Mouse (Mus musculus) adrenal gland, adult 2 months (tissue): Measurements from ENCODE around the gene Snx27. TPM values are rescaled to one million over a fixed set of nuclear protein-coding genes. Genes with fewer than 3 reads are reported as not detected.

Source experiments
- DNase-seq: peaks from one replicate; pipeline ENCODE4 v3.0.0; 2021
- long read RNA-seq: library from polyadenylated mRNA; stranded (forward); transcript quantifications from one replicate; pipeline ENCODE4 v2.0.0, GENCODE M21; 2021
- polyA plus RNA-seq: library from polyadenylated mRNA; depleted of rRNA; stranded (reverse); fragments of >200 nt; gene quantifications from 2 replicates; pipeline ENCODE4 v1.2.3, GENCODE M21; 2012; rRNA removed
- total RNA-seq, 2 experiments: library from RNA; stranded (reverse); gene quantifications; 2 replicates each; pipeline ENCODE4 v1.2.3; 2021

Snx27 gene
- 10 to 100 TPM; 40.5 to 41.9 TPM for total RNA-seq
- polyA plus RNA-seq, result 5.4 and 5.6 TPM in 2 replicates
- long read RNA-seq, partial matches to known transcripts, result 4 of 8 reads
- long read RNA-seq, other reads (novel, unspliced or antisense), result 4 of 8 reads

- peak; percentile 94 for DNase-seq
Observed at GRCm38 (mm10) chr3:94582456-94582891, at the start of gene Snx27. TSS of gene Snx27 (minus strand) at chr3:94582716.

- DNase-seq, result peak; percentile 67
Observed at GRCm38 (mm10) chr3:94629876-94630275, 47.4 kb upstream of the Snx27 start.

DNA sequence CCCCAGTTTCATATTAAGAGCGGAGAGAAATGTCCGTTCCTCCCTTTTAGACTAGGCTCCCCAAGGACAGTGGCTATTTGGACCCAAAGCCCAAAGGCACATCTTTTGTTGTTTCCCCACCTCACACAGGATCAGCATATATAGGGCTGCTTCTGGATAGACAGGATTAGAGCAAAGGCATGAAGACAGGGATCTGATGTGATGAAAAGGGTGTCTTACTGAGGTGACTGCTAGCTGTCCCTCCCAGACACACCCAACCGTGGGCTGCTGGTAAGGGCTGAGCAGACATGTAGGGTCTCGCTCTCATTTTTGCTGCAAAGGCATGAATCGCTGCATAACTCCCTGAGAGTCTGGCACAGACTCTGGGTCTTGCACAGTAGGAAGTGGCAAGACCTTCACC is 46.2 kb upstream of the Snx27 start:
- DNase-seq, result no peak

DNA sequence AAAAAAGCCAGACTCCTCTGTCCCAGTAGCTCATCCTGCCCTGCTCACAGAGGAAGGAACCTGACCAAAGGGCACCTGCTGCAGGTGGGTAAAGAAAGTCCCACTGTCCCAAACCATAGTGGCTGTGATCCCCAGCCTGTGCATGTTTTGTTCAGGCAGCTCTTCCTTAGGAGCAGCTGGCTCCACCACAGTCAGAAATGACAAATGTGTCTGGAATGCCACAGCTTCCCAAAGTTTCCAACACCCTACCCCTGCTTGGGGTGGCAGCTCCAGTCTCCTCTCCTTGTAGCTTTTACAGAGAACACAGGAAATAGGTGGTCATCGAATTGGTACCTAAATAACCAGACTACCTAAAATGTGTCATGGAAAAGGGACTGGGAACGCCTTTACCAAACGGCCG is 41.8 kb upstream of the Snx27 start:
- no peak for DNase-seq

DNA sequence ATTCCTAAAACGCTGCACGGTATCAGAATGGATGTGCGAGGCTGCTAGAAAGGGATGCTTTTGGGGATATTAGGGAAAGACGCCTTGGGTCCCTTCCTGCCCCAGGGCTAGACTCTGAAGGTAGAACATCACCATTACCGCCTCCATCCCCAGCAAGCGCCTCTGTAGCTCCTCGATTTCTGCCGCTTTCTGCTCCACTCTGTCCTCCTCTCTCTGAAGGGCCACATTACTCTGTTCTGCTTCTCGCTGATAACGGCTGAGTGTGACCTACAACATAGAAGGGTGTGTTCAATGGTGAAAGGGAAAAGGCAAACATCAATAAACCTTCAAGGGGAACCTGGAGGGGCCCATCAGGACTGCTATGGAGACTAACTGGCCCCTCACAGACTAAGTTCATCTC is 40.0 kb upstream of the Snx27 start:
- no peak for DNase-seq

DNA sequence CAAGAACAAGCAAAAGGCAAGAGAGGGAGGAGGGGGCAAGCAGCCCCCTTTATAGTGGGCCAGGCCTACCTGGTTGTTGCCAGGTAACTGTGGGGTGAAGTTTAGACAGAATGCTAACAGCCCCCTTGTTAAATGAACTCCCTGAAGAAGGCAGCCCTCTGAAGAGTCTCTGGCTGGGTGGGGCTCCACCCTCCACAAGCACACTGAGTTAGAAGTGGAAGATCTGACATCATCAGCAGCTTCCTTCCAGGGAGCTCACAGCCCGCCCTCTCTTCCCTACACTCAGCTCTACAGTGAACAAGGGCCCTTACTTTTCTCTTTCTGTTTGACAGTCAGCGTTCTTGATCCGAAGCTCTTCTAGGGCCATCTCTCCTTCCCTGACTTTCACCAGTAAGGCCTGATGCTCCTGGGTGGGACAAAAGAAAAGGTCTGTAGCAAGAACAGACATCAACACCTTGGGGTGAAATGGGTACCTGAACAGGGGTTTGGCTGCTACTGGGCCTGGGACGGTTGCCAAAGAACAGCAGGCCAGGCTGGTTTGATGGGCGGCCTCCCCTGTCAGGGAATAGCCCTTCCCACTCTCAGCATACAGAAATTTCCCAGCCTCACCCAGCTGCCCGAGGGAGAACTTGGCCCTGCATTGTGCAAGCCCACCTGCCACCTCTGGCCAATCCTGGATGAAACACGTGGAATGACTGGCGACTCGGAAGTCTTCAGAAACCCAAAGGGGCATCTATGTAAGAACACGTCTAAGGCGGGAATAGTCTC is 39.4 kb upstream of the Snx27 start:
- DNase-seq, result no peak

- peak; percentile 48 for DNase-seq
Observed at GRCm38 (mm10) chr3:94616717-94617116, 34.2 kb upstream of the Snx27 start.

DNA sequence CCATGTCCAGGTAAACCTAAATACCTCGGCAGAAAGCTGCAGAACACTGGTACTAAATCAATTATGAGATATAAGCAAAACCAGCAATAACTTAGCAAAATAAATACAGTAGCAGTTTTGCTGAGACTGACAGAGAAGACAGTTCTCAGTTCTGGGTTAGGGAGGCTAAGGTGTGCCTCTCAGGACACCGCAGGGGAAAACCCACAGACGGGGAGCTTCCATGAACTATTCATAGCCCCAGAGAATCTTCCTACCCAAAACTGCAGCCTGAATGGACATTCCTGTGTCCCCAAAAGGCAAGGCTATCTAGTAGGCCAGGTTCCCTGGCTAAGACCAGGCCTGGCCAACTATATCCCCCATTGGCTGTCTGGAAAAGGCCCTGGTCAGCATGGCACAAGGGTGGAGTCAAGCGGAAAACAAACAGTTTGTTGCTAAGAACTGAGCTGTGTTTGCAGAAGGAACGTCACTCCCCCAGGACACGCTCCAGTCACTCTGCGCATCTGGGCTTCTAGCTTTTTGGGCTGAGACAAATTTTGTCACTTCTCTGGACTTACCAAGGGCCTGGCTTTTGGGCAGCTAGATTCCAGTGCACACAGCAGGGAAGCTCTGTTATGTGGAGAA is 30.9 kb upstream of the Snx27 start:
- no peak for DNase-seq

DNA sequence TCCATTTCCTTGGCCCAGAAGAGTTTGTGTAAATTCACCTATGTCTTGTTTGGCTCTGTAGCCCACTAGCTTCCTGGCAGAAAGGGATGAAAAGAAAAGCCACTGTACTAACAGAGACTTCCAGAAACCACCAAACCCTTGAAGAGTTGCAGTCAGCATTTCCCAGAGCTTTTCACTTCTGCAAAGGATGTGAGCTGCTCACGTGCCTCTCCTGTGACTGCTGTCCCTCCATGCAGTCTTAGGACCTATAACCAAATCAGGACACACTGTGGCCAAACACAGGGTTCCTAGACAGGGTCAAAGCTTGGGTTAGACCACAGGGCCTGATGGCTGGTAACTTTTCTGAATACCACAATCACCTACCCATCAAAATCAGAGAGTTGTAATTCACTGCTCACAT is 29.8 kb upstream of the Snx27 start:
- no peak for DNase-seq

- DNase-seq, result no peak
Observed at GRCm38 (mm10) chr3:94611834-94612233, 29.3 kb upstream of the Snx27 start.

- no peak for DNase-seq
Observed at GRCm38 (mm10) chr3:94611343-94611742, 28.8 kb upstream of the Snx27 start.

DNA sequence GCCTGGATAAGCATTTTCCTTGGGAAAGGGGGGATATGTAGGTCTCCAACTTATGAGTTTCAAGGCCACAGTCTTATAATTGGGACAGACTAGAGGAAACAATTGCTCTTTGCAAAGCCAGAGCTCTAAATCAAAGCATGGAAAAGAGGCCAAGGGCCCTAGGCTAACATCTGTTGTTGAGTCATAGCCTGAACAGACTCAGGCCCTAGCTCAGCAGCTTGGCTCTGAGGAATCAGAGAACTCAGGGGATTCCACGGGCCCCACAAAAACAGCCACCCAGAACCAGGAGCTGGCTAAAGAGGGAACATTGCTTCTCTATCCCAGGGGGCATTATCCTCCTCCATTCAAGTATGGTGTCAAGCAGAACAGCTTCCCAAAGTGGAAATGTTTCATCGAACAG is 28.1 kb upstream of the Snx27 start:
- DNase-seq, result peak; percentile 79

- no peak for DNase-seq
Observed at GRCm38 (mm10) chr3:94609621-94610020, 27.1 kb upstream of the Snx27 start.

- peak; percentile 56 for DNase-seq
Observed at GRCm38 (mm10) chr3:94601959-94602358, 19.4 kb upstream of the Snx27 start.

- no peak for DNase-seq
Observed at GRCm38 (mm10) chr3:94597224-94597779, 14.8 kb upstream of the Snx27 start.

GRCm38 (mm10) chr3:94595871-94596287 is 13.4 kb upstream of the Snx27 start:
- DNase-seq, result no peak

DNA sequence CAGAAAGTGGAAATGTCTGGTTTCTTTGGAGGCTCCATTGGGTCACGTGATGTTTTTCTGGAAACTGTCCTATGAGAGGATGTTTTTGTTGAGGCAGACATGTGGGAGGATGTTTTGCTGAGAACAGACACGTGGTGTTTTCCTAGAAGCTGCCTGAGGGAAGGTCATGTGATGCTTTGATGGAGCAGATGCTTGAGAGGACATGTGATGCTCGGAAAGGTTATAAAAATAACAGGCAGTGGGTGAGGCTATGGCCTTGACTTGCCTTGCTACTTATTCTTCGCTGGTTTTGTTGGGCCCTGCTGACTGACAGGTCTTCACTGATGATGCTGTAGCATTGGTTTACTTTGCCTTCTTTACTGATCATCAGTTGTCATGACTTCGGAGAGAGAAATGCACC is 8.6 kb upstream of the Snx27 start:
- DNase-seq, result no peak

GRCm38 (mm10) chr3:94587962-94588361 is 5.4 kb upstream of the Snx27 start:
- DNase-seq, result peak; percentile 72

GRCm38 (mm10) chr3:94582944-94583343 is 428 bp upstream of the Snx27 start:
- no peak for DNase-seq

GRCm38 (mm10) chr3:94581793-94582455 is 592 bp downstream of the Snx27 start:
- DNase-seq, result no peak

- no peak for DNase-seq
Observed at GRCm38 (mm10) chr3:94581138-94581780, 1.3 kb downstream of the Snx27 start.

- no peak for DNase-seq
Observed at GRCm38 (mm10) chr3:94574506-94574905, 8.0 kb downstream of the Snx27 start.
